Mouse (Mus musculus): Measurements from ENCODE around the gene Trp53i13. TPM values are rescaled to one million over a fixed set of nuclear protein-coding genes. Genes with fewer than 3 reads are reported as not detected.

Gene Trp53i13
- total RNA-seq, 4 experiments from 2014 or later, result 10.5 to 12.4 (median 11.4) TPM

DNA sequence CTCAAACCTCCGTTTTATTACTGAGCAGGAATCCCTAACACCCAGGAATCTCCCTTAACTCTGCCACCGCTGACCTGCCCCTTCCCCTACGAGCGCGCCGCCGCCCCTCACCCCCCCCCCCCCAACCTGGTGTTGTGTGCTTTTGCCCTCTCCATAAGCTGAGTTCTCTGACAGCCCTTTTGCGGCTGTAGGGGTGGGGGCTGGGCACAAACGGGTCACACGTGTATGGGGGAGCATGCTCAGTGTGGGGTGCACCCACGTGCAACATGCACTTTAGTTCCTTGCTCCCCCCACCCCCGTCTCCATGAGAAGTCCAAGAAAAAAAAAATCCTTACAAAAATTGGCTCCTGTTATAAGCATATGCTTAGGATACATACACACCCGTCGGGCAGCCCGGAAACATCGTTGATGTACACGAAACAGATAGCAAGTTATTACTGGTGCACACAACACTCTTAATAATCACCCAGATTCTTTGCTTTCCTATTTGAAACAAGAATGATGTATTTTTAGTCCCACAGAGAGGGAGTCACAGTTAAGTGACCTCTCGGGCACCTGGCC, 23.4 kb downstream of the Trp53i13 start:
- no peak for DNase-seq (ENCODE audit: low spot score)

DNA sequence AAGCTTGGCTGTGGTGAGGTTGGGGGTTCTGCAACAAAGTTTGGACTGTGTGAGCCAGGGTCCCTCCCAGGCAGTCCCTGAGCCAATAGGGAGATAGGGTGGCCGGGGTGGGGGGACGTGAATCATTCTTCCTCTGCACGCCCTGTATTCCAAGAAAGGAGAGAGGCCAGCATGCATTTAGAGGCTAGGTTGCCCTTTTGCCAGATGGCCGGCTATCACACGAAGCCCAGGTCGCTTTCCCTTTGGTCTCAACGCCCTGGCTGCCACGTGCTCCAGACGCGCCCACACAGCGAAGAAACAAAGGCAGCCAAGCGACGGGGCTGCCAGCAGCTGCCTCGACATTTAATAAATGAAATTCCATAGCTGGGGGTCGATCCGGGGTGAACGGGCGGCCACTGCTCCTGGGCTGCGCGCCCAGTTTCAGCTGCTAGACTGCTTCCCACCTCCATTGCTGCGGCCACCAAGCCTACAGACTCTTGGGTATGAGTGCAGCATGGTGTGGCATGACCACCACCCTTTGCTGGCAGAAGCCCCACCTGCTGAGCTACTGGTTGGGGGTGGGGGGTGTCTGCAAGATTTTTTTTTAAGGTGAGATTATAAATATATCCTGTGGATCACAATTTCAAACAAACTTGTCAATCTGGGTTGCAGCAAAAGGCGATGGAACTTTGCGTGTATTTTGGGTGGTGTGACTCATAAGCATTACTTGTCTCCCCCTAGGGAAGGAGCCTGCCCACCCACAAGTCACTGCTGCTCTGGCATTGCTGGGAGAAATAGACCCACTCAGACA, 24.1 kb downstream of the Trp53i13 start:
- peak; percentile 74 for DNase-seq (ENCODE audit: low spot score)

DNA sequence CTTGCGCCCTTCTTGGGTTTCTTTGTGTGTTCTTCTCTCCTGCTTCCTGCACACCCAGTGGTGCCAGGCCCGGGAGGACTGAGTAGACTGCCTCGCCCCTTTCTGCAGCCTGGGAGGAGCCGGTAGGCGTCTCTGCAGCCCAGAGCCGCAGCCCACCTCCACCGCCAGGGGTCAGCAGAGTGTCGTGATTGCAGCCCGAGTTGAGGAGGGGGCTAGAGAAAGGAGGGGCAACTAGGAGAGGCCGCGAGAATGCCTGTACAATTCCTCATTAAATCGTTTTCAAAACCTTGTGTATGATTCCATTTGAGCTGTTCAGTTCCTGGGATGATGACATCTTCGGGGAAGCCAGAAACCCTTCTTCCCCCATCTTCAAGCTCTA, 24.7 kb downstream of the Trp53i13 start:
- peak; percentile 89 for DNase-seq (ENCODE audit: low spot score)

- DNase-seq (ENCODE audit: low spot score), result no peak
Measured at GRCm38 (mm10) chr11:77490451-77490850, 25.3 kb downstream of the Trp53i13 start.

DNA sequence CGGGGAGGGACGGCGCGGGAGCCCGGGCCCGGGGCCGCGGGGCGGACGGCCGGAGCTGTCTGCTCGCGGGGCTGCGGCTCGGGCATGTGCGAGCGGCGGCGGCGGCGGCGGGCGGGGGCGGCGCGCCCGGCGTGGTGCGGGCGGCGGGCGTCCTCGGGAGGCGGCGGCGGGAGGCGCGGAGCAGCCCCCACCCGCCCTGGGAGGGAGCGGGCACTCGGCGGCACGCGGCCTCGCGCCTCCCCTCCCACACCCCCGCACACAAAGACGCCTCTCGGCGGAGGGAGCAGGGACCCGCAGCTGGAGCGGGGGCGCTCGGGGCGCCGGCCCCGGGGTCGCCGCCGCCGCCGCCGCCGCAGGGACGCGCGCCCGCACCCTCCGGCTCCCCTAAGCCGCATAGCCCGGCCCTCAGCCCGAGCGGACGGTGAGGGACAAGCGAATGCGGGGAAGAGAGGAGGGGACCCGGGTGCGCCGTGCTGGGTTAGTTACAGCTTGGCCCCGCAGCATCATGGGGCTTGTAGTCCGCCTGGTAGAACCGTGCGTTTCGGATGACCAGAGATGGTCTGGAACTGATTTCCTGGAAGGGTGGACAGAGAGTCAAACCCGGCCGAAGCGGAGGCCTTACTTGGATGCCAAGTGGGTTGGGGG, 26.1 kb downstream of the Trp53i13 start, which contains the start of gene Ankrd13b:
TSS of gene Ankrd13b (minus strand) at position 88 of the 645 bp plus-strand sequence.
- DNase-seq (ENCODE audit: low spot score), result no peak

- DNase-seq (ENCODE audit: low spot score), result no peak
Measured at GRCm38 (mm10) chr11:77488771-77489581, 26.8 kb downstream of the Trp53i13 start.

DNA sequence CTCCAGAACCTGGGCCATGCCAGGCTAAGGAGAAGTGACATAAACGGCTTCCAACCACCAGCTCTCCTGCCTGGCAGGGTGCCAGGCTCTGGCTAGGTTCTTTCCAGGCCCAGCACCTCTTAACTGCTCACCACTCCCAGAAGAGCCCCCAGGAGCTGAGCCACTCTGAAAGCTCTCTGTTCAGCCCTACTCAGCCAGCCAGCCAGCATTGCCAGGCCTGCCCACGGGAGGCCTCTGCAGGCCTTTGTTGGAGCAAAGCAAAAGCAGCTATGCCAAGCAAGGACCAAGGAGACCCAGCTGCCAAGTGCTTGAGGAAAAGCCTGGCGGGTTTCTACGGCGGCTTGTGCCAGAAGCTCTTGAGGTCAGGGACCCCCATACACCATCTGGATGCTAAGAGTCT, 29.0 kb downstream of the Trp53i13 start:
- DNase-seq (ENCODE audit: low spot score), result no peak

DNA sequence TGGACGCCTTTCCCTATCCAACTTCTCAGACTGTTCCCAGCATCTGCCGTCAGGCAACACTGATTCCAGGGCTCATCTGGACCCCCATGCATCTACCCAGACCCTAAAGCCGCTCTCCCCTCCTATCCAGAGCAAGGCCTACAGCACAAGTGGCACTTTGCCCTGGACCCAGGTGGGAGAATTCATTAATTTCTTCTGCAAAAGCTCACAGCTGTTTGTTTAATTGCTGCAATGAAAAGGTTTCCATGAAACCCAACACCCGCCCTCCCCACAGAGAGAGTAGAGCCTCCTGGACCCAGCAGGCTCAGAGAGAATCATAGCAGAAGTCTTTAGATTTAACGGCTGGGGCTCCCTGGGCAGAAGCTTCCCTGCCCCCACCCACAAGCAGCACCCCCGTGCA, 30.6 kb downstream of the Trp53i13 start:
- no peak for DNase-seq (ENCODE audit: low spot score)

DNA sequence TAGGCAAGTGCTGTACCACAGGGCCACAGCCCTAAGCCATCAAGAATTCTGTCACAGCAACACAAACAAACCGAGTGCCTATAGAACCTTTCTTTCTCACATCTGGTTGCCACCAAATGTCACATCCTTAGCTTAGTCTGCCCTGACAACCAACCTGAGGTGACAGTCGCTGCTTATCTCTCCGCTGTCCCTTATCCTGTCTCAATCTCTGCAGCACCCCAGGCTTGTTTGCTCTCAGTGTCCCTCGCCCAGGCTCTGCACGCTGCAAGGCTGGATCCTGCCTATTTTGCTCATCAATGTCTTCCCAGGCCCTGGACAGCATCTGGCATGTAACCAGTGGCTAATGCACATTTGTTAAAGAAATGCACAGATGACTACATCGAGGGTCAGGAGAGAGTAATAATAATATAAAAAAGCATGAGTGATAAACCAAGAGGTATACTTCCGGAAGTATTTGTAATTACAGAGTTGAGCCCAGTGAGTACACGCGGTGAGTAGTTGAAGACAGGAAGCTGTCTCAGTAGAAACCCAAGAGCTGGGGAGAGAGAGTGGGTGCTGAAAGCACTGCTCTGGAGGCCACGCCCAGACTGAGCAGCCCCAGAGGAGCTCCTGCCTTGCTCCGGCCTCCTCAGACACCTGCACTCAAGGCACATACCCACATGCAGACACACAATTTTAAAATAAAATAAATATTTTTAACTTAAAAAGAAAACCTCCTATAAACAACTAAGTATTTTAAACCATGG, 32.1 kb downstream of the Trp53i13 start:
- DNase-seq (ENCODE audit: low spot score), result no peak

DNA sequence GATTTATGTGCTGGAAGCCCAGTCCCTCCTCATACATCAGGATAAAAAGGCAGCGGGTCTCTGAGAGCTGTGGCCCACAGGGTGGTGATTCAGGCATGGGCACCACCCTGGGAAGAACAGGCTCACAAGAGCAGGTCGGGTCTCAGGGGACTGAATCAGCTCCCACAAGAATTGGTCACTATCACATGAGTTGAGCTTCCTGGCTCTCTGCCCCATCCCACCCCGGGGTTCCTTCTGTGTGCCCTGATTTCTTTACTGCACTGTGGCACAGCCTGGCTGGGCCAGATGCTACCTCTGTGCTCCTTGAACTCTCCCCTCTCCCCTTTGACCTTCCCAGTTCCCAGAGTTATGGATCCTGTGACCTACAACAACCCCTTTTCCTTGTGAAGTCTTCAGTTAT, 32.7 kb downstream of the Trp53i13 start:
- no peak for DNase-seq (ENCODE audit: low spot score)

DNA sequence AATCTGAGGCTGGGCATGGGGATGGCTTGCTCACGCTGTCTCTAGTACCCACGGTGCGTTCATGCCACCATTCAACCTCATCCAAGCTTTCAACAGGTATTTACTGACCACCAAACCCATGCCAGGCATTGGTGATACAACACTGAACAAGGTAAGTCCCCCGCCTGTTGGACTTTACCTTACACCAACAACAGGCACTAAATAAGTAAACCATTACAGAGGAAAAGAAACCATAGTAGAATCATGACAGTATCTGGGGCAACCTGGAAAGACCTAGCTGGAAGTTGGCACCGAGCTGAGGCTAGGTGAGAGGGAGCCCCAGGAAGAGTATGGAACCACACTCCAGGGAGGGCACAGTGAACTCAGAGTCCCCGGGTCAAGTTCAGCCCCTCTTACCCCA, 38.9 kb downstream of the Trp53i13 start:
- DNase-seq (ENCODE audit: low spot score), result no peak

DNA sequence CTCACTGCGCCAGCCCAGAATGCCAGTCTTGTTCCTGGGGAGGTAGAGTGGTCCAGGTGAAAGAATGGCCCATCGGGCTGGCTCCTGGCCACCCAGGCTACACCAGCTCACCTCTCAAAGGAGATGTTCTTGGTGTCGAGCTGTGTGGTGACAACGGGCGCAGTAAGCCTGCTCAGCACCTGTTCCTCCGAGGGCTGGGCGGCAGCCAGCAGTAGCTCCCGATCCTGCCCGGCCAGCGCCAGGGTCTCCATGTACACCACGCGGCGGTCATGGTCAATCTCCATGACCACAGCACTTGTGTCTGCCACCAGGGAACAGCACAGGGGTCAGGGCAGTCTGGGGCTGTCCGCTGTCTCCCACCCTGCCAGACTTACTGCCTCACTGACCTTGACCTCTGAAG, 39.6 kb downstream of the Trp53i13 start:
- DNase-seq (ENCODE audit: low spot score), result no peak

DNA sequence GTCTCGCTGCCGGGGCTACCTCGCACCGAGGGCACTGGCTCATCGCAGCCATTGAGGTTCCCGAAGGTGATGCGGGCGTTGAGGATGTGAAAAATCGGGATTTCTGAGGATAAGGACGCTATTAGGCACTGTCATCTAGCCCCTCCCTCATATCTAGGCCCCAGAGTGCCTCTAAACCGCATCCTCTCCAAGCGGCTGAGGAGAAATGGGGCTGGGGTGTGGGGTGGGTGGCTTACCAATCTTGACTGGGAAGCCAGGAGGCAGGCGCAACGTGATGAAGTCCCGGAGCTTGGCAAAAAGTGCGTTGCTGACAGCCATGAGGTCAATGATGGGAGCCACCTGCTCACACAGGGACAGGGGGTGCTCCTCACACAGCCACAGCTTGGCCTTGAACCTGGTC, 43.0 kb downstream of the Trp53i13 start:
- DNase-seq (ENCODE audit: low spot score), result no peak

GRCm38 (mm10) chr11:77471407-77471806, 44.4 kb downstream of the Trp53i13 start:
- no peak for DNase-seq (ENCODE audit: low spot score)

- DNase-seq (ENCODE audit: low spot score), result no peak
Measured at GRCm38 (mm10) chr11:77468397-77468796, 47.4 kb downstream of the Trp53i13 start.

DNA sequence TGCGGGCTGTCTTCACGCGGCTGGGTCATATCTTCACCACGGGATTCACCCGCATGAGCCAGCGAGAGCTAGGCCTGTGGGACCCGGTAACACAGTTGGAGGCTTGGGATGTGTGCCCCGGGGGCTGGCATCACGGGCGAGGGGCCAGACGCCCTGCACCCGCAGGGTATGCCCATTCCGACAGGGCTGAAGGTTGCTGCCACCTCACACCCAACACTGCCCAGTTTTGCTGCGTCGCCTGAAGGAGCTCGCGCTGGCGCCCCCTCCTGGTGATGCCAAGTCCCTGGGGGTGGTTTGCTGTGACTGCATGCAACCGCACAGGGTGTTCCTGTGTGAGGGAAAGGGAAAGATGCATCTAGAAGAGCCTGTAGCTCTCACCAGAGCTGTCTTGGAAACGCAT, 48.0 kb downstream of the Trp53i13 start:
- DNase-seq (ENCODE audit: low spot score), result no peak

- DNase-seq (ENCODE audit: low spot score), result no peak
Measured at GRCm38 (mm10) chr11:77467157-77467556, 48.6 kb downstream of the Trp53i13 start.

DNA sequence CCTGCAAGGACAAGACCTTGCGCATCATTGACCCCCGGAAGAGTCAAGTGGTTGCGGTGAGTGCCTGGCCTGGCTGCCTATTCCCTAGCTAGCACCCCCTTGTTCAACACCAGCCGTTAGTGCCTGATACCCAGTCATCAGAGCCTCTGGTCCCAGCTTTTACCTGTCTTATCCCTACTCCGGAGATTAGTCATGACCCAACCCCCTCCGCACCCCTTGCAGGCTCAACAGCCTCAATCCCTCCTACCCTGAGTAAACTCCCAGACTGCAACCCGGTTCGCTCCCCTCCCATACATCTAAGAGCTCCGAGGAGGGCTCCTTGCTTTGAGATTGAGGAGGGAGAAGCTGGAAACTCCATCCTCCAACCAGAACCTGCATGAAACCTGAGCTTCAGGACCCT, 49.2 kb downstream of the Trp53i13 start:
- DNase-seq (ENCODE audit: low spot score), result no peak

DNA sequence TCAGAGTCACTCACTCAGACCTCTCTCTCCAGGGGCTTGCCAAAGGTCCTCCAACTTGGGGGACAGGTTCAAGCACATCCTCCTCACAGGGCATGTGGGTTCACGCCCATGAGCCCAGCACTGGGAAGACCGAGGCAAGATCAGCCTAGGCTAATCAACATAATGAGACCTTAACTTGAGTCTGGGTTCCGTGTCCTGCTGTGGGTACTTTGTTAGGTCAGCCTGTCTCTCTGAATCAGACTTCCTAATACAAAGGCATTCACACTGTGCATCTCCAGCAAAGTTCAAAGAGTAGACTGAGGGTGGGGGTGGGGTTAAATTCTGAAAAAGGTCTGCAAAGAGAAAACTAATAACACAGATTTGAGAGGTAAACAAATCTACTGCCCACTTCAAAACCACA, 50.7 kb downstream of the Trp53i13 start:
- DNase-seq (ENCODE audit: low spot score), result no peak

GRCm38 (mm10) chr11:77464684-77465083, 51.1 kb downstream of the Trp53i13 start:
- no peak for DNase-seq (ENCODE audit: low spot score)

DNA sequence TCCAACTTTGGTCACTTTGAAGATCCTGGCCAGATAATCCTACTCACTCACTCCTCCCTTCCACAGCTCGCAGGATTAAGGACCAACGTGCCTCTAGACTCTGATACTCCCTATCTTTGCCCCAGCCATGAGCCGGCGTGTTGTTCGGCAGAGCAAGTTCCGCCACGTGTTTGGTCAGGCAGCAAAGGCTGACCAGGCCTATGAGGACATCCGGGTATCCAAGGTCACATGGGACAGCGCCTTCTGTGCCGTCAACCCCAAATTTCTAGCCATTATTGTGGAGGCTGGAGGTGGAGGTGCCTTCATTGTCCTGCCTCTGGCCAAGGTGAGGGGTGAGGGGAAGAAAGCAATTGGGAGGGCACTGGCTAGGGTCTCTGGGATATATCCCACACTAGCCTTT, 52.0 kb downstream of the Trp53i13 start:
- no peak for DNase-seq (ENCODE audit: low spot score)

DNA sequence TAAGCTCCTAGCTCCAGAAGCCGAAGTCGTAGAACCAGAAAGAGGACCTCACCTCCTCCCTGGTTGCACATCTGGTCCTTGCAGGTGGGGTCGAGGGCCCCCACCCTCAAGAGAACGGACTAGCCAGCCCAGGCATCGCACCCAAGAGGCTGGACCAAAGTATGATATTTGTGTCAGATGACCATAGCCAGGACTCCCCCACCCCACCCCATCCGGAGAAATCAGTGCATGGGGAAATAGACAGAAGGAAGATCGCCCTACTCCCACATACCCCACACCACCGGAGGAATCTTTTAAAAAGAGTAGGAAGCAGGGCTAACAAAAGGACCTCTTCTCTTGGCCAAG, 52.7 kb downstream of the Trp53i13 start:
- no peak for DNase-seq (ENCODE audit: low spot score)

Measured in heart, adult 8-10 months (tissue).